Mouse (Mus musculus) hindbrain, postnatal 0 days (tissue): ENCODE data around the gene Snrpg. TPM values are rescaled to one million over a fixed set of nuclear protein-coding genes. Genes with fewer than 3 reads are reported as not detected.

Experiments used
- ATAC-seq: fragments of 200-750 bp; cut with Nextera tagmentation; 2 replicates; pipeline ENCODE4 v1.8.0; 2017; ENCODE audit warnings: mild to moderate bottlenecking, moderate TSS enrichment, moderate library complexity
- DNase-seq: peaks from one replicate; pipeline ENCODE4 v3.0.0-alpha.2; 2015; ENCODE audit warnings: low spot score
- H3K27ac ChIP-seq: fragments of 300-500 bp; sonication (generic); 2 replicates; pipeline ENCODE4 v1.5.1; 2014; ENCODE audit warnings: mild to moderate bottlenecking
- H3K27me3 ChIP-seq: fragments of 300-500 bp; sonication (generic); 2 replicates; pipeline ENCODE4 v1.6.1; 2014; ENCODE audit warnings: low read length, mixed read lengths; ENCODE audit not compliant: insufficient read depth
- H3K36me3 ChIP-seq: fragments of 300-500 bp; sonication (generic); 2 replicates; pipeline ENCODE4 v1.6.1; 2014; ENCODE audit warnings: low read length, mixed read lengths; ENCODE audit not compliant: insufficient read depth
- H3K4me1 ChIP-seq: fragments of 300-500 bp; sonication (generic); 2 replicates; pipeline ENCODE4 v1.6.1; 2014; ENCODE audit warnings: antibody characterized with exemption, low read length, mixed read lengths; ENCODE audit not compliant: insufficient read depth
- H3K4me2 ChIP-seq: fragments of 300-500 bp; sonication (generic); 2 replicates; pipeline ENCODE4 v1.6.1; 2014; ENCODE audit warnings: low read depth, mild to moderate bottlenecking, low read length, moderate library complexity, mixed read lengths
- H3K4me3 ChIP-seq: fragments of 300-500 bp; sonication (generic); 2 replicates; pipeline ENCODE4 v1.5.1; 2014; ENCODE audit warnings: low read length
- H3K9ac ChIP-seq: fragments of 300-500 bp; sonication (generic); replicated peaks from 2 replicates; pipeline ENCODE4 v1.6.1; 2014; ENCODE audit warnings: mild to moderate bottlenecking, low read length, moderate library complexity, mixed read lengths
- H3K9me3 ChIP-seq: fragments of 300-500 bp; sonication (generic); 2 replicates; pipeline ENCODE4 v1.6.1; 2016; ENCODE audit warnings: low read length, mixed read lengths
- CTCF ChIP-seq: IDR thresholded peaks from 2 replicates; pipeline ENCODE4 v1.5.1; 2016; ENCODE audit warnings: antibody characterized with exemption, control low read depth, low read depth
- WGBS: fragments of 180-500 bp; shearing (Covaris S2); extraction: QIAGEN DNeasy Blood & Tissue Kit; methylation state at CpG from one replicate; pipeline ENCODE4 v1.1.7; 2014; 5-methylcytosine and 5-hydroxymethylcytosine counted together
- polyA plus RNA-seq: library from polyadenylated mRNA; unstranded; fragments of >200 nt; fragmentation: Nextera tagmentation; extraction: Ambion mirVana; gene quantifications from 2 replicates; pipeline ENCODE4 v1.2.1, GENCODE M21; 2015
- total RNA-seq: library from RNA; depleted of rRNA; stranded (reverse); fragments of >200 nt; gene quantifications from 2 replicates; pipeline ENCODE4 v1.2.3, GENCODE M21; 2014

The Snrpg gene
- total and polyA plus RNA-seq, 2 experiments from 2014 or later = 48.1 to 278 TPM

- no peak overlapping the region for H3K9ac ChIP-seq
- WGBS = 56% methylated on average over 3 of the region's 3 CpGs
- no peaks in the 10 kb centered on the region for H3K9me3 ChIP-seq
- H3K4me2 ChIP-seq = no peak overlapping the region
- no peaks in the 10 kb centered on the region for H3K36me3 ChIP-seq
- H3K4me3 ChIP-seq = no peak overlapping the region
- TF ChIP-seq CTCF = no peak
- H3K27ac ChIP-seq = no peak overlapping the region
- H3K4me1 ChIP-seq = no peaks in the 10 kb centered on the region
- H3K27me3 ChIP-seq = no peaks in the 10 kb centered on the region
- DNase-seq (no peak), ATAC-seq (no peak)
Observed at GRCm38 (mm10) chr6:86354948-86355347, 16.2 kb upstream of the Snrpg start.

- no peak for TF ChIP-seq CTCF
- DNase-seq = no peak
- H3K27me3 ChIP-seq = no peaks in the 10 kb centered on the region
- no peaks in the 10 kb centered on the region for H3K36me3 ChIP-seq
- no peak overlapping the region for H3K4me2 ChIP-seq
- H3K27ac ChIP-seq = no peak overlapping the region
- no peak overlapping the region for H3K9ac ChIP-seq
- no peak overlapping the region for H3K4me3 ChIP-seq
- H3K4me1 ChIP-seq = no peaks in the 10 kb centered on the region
- WGBS = 85% methylated on average over 9 of the region's 9 CpGs
- no peaks in the 10 kb centered on the region for H3K9me3 ChIP-seq
- ATAC-seq = no peak
Observed at GRCm38 (mm10) chr6:86356956-86357355, 14.1 kb upstream of the Snrpg start.

GRCm38 (mm10) chr6:86360691-86361090, 10.4 kb upstream of the Snrpg start:
- H3K36me3 ChIP-seq = no peaks in the 10 kb centered on the region
- no peak for ATAC-seq
- TF ChIP-seq CTCF = no peak
- H3K27me3 ChIP-seq = no peaks in the 10 kb centered on the region
- H3K9me3 ChIP-seq = no peaks in the 10 kb centered on the region
- no peak overlapping the region for H3K9ac ChIP-seq
- H3K4me2 ChIP-seq = no peak overlapping the region
- H3K4me1 ChIP-seq = no peaks in the 10 kb centered on the region
- no peak for DNase-seq
- 63% methylated on average over 7 of the region's 7 CpGs for WGBS
- no peak overlapping the region for H3K27ac ChIP-seq
- H3K4me3 ChIP-seq = no peak overlapping the region

GRCm38 (mm10) chr6:86361373-86361772, 9.7 kb upstream of the Snrpg start:
- 89% methylated on average over 7 of the region's 7 CpGs for WGBS
- Histone ChIP-seq H3K27ac (no peak overlapping the region), H3K27me3 (no peaks in the 10 kb centered on the region), H3K36me3 (no peaks in the 10 kb centered on the region), H3K4me3 (no peak overlapping the region), H3K9me3 (no peaks in the 10 kb centered on the region), H3K9ac (no peak overlapping the region), H3K4me2 (no peak overlapping the region), H3K4me1 (0 out of 2 replicates have a peak, but pooled peaks cover 4% of the 10 kb centered on the region)
- TF ChIP-seq CTCF = peak; percentile 35
- no peak for ATAC-seq
- no peak for DNase-seq

- peak overlapping the region; percentile 90 for H3K27ac ChIP-seq
- peak overlapping the region; percentile 77 for H3K9ac ChIP-seq
- no peaks in the 10 kb centered on the region for H3K27me3 ChIP-seq
- no peaks in the 10 kb centered on the region for H3K36me3 ChIP-seq
- H3K4me2 ChIP-seq = peak overlapping the region; percentile 97
- ATAC-seq = peak; percentile 43
- peak; percentile 95 for TF ChIP-seq CTCF
- under 1% methylated on average over 17 of the region's 17 CpGs for WGBS
- peaks cover 9% of the 10 kb centered on the region; the same call in 1 of the 2 replicates for H3K4me1 ChIP-seq
- peak overlapping the region; percentile 67 for H3K4me3 ChIP-seq
- DNase-seq = peak; percentile 92
- no peaks in the 10 kb centered on the region for H3K9me3 ChIP-seq
Observed at GRCm38 (mm10) chr6:86364442-86365141, 6.5 kb upstream of the Snrpg start.

GRCm38 (mm10) chr6:86365371-86366124, 5.6 kb upstream of the Snrpg start, which contains the start of gene Fam136a:
Gene Fam136a (plus strand): TSS chr6:86365646.
- H3K27me3 ChIP-seq = no peaks in the 10 kb centered on the region
- WGBS = 1% methylated on average over 60 of the region's 76 CpGs
- peak; percentile 95 for TF ChIP-seq CTCF

More at GRCm38 (mm10) chr6:86365371-86366124, 5.6 kb upstream of the Snrpg start, which contains the start of gene Fam136a:
- peak; percentile 95 for ATAC-seq
- no peaks in the 10 kb centered on the region for H3K36me3 ChIP-seq
- peak within 1 kb of the TSS; percentile 90 for H3K27ac ChIP-seq
- peaks cover 10% of the 10 kb centered on the region; the same call in 1 of the 2 replicates for H3K4me1 ChIP-seq
- H3K4me2 ChIP-seq = peak within 1 kb of the TSS; percentile 97
- no peaks in the 10 kb centered on the region for H3K9me3 ChIP-seq
- H3K4me3 ChIP-seq = peak within 1 kb of the TSS; percentile 67
- peak; percentile 99 for DNase-seq
- H3K9ac ChIP-seq = peak within 1 kb of the TSS; percentile 77
